Mouse (Mus musculus) bone marrow macrophage, adult 2 months (primary cell): Measurements from ENCODE around the gene Ptpro.

Source experiments
- CTCF ChIP-seq: IDR thresholded peaks from 2 replicates; pipeline ENCODE4 v1.5.1; 2012; ENCODE audit warnings: low read depth, mild to moderate bottlenecking, low read length, moderate library complexity
- POLR2A ChIP-seq: IDR thresholded peaks from 2 replicates; pipeline ENCODE4 v1.6.1; 2012; ENCODE audit warnings: mild to moderate bottlenecking, low read depth, low read length, borderline replicate concordance

DNA sequence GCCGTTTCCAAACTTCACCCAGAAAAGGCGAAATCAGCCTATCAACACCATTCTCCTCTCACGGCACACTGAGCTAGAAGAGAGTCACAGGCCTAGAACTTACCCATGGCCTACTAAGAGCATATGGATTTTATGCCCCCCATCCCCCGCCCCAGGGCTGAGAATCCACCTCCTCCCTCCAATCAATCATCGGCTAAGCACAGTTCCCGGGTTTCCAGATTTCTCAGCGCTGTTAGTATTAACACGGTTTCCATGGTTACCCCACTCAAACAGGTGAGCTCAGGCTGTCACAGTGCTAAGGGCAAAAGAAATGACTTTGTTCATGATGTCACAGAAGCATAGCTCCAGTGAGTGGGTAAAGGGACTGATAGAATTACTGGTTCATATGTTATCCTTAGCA, 110.1 kb downstream of the Ptpro start:
- TF ChIP-seq POLR2A = no peak
- TF ChIP-seq CTCF = no peak
